Mouse (Mus musculus) CD8-positive naive resting alpha-beta T cell, adult 2 months (primary cell): ENCODE measurements around the gene Heatr4.
"Not testable (repeated sequence)": the region's sequence is repeated elsewhere in the genome, so short reads cannot be mapped to it uniquely, and the experiment has no call there.

Experiments used
- DNase-seq, 2 experiments: peaks; one replicate each; pipeline ENCODE4 v3.0.0; 2022; ENCODE audit warnings: low read depth in 2 of 2, low spot score in 2 of 2

Gene Heatr4

DNA sequence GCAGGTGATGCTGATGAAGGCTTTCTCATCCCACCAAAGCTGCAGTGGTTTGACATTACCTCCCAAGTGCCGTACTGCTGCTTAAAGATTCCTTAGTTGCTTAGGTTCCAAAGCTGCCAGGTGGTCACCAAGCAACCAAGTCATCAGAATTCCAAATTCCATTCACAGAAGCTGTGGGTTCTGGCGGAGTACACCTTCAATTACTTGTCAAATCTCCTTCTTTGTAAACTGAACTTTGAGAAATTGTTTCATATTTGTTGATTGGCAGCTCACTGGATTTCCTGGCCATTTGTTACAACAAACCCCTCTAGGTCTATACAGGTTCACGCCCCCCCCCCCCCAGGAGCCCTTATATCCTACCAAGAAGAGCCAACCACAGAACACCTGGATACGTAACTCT, at the start of gene Heatr4:
Gene Heatr4 (minus strand): TSS at position 101 of the 400 bp plus-strand sequence.
- DNase-seq: no peak

DNA sequence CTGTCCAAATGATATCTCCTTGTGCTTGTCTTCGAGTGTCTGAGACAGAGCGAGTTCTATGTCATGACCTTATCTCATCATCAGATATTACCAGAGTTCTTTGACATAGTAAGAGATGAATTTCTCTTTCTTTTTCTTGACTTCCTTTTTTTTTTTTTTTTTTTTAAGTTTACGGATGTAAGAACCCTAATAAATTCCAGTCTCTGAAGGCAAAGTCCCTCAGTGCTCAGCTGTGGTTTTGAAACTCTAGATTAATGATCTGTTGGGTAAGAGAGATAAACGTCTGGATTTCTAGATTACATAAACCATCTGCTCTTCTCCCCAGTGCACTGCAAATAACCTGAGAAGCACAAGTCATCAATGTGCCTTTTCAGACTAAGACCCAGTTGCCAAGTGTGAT, 49.5 kb upstream of the Heatr4 start:
- no peak for DNase-seq

DNA sequence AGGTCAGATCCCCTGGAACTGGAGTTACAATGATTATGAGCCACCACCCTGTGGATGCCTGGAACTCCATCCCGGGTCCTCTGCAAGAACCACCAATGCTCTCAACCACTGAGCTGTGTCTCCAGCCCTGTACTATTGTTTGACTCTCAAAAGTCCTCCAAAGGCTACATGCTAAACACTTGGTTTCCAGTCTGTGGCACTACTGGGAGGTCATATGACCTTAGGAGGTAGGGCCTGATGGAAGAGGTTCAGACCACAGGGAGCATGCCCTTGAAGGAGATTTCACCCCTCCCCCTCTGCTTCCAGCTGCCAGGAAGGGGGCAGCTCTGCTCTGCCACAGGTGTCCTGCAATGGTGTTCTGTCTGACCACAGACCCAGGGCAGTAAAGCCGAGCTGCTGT, 48.6 kb upstream of the Heatr4 start:
- not testable (repeated sequence) for DNase-seq

DNA sequence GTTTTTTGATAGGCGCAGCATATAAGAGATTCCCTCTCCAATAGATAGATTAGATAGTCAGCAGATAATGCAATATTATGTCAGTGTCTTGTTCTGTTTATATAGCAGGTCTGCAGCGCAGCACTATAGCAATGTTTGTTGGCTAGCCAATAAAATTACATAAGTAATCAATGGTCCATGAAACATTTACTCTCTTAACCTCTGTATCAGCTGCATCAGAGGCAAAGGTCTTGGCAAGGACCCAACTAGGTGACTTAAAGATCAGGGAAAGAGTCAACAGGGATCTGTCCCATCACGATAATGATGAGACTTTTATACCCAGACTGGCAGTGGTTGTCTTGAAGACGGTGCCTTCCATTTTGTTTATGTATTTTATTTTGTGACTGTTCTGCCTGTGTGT, 48.2 kb upstream of the Heatr4 start:
- no peak for DNase-seq

DNA sequence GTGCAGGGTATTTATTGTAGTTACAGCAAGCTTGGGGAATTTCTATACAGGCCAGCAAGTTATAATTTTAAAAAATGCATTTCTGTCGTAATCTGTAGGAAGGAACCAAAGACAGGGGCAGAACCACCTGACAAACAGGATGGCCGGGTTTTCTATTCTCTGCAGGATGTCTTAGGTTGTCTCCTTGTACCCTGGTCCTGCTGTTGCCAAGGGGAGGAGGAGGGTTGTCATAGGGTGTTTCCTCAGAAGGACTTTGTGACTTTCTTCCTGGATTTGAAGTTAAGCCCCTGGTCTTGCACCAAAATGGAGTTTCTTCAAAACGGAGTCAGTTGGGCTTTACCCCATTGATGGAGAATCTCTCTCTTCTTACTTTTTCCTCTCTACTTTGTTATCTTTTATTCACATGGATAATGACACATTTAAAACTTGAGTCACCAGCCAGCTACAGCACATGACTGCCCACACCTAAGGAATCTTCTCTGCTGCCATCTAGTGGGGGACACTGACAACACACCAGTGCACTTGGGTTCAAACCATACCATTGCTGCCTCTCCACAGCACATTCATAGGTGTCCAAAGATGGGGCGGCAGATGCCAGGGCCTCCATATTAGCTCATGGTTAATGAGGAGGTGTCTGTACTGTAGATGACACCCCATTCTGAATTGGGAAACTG, 46.1 kb upstream of the Heatr4 start:
- DNase-seq: peak; percentile 58 to 78

DNA sequence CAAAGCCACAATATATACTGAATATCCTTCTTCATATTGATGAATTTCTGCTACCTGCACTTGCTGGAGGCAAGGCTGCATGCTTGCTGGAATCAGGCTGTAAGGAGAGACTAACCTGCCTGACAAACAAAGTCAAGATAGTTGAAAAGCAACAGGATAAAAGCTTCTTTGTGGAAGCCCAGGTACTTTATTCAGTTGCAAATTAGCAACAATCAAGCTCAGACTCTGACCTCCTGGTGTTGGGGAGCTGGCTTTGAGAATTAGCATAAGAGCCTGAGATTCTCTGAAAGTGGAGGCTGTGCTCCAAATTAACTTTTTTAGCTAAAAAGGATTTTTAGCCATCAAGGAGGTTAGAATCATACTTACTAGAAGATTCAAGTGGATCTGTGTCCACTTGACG, 44.4 kb upstream of the Heatr4 start:
- DNase-seq: not testable (repeated sequence)

DNA sequence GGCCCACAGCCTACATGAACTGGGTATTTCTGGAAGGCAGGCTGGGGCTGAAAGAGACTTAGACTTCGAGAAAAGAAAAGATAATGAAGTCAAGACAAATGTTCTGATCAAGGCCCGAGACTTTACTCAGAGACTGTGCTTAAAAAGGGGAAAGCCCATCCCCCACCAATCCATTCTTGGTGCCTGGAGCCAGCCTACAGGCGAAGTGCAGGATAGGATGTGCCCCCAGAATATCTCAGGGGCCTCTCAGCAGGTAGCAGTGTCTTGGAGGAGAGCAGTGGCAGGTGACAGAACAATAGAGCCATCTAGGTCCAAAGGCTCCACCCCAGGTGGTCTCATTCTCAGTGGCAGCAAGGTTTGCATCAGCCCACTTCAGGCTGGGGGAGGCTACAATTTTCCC, 43.7 kb upstream of the Heatr4 start:
- not testable (repeated sequence) for DNase-seq

DNA sequence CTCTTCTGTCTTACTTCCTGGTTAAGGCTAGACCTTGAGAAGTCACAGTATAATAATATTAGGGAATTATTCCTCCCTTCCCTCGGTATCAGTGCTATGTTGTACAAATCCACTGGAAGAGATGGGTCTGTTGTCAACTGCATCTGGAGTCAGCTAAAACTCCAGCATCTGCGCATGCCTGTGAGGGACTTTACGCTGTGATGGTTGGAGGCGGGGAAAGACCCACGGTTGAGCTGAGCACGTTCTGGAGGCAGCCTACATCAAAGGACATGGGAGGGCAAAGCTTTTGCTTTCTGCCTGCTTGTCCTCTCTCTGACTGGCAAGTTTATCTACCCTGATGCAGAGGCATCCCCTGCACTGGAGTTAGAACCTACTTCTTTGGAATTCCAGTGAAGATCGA, 41.2 kb upstream of the Heatr4 start:
- DNase-seq: no peak

DNA sequence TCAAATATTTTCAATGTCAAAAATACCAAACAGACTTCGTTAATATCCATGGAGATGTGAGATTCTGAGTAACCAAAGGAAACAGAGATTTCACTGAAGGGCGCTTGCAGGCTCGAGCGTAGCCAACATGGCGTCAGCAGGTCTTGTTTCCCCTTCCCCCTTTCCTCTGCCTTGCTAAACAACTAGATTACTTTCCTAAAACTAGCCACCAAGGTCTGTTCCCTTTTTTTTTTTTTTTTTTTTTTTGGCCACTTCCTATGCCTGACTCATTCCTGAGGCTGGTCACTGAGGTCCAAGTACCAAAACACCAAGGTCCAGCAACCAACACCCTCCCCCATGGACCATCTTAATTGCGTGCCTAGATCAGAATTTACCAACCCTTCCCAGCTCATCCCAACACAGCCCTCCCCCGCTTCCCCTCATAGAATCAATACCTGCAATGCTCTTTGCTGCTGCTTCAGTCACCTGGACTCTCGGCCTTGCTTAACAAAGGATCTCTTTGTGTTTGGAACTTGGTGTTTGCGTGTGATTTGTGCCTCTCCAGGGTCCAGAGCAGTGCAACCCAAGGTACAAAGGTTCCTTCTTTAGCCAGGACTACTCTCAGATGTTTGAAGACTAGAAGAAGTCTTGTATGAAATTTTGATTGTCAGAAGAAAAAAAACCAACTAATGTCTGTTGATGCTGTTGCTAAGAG, 38.5 kb upstream of the Heatr4 start:
- DNase-seq: no peak

DNA sequence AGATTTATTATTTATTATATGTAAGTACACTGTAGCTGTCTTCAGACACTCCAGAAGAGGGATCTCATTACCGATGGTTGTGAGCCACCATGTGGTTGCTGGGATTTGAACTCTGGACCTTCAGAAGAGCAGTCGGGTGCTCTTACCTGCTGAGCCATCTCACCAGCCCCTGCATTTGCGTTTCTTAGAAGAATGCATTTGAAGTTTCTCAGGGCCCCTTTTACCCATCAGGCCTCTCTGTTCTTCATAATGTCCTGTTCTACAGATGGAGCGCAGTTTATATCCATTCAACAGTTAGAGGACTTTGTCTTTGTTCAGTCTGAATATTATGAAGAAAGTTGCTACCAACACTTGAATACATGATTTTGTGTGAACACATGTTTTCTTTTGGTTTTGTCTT, 37.6 kb upstream of the Heatr4 start:
- DNase-seq: not testable (repeated sequence)

DNA sequence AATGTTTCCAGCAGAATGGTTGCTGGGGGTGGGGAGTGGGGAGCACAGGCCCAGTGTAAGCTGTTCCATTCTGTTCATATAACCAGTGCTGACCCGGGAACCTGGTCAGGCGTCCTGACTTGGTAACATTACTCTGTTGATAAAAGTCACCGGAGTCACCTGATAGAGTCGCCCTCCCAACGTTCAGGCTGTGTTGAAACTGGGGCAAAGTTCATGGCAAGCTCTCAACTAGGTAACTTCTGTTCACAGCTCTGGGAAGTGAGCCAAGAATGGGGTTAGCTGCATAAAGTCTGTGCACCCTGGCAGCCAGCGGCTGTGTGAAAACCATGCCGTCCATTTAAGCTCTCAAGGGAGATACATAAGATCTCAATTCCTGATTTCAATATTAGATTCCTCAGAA, 35.9 kb upstream of the Heatr4 start:
- DNase-seq: not testable (repeated sequence)

DNA sequence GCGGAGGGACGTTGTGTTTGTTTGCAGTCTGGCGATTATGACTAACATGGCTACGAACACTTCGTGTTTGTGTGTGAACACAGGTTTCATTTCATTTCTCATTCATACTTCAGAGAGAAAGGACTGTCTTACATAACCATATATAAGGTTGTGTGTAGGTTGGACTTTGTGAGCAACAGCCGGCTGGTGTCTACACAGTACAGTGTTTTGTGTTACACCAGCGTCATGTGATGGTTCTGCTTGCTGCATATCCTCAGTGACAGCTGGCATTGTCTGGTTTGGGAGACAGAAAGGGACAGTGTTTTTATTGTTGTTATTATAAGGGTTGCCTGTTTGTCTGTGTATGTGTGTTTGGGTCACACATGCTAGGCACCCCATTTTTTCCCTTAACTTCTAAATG, 29.0 kb upstream of the Heatr4 start:
- DNase-seq: no peak

DNA sequence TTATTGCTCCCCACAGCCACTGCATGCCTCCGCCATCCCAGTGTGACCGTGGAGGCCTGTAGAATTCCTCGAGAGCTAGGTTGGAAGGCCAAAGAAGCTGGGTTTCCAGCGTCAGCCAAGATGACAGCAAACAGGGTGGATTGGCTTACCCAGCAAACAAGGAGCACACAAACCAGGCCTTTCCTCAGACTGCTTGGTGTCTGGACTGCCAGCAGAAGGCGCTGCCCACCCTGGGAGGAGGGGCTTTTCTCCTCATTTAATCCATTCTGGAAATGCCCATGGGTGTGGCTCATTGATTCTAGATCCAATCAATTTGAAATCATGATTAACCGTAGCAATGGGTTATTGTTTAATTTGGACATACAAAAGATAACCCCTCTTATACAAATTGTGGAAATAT, 28.5 kb upstream of the Heatr4 start:
- no peak for DNase-seq

DNA sequence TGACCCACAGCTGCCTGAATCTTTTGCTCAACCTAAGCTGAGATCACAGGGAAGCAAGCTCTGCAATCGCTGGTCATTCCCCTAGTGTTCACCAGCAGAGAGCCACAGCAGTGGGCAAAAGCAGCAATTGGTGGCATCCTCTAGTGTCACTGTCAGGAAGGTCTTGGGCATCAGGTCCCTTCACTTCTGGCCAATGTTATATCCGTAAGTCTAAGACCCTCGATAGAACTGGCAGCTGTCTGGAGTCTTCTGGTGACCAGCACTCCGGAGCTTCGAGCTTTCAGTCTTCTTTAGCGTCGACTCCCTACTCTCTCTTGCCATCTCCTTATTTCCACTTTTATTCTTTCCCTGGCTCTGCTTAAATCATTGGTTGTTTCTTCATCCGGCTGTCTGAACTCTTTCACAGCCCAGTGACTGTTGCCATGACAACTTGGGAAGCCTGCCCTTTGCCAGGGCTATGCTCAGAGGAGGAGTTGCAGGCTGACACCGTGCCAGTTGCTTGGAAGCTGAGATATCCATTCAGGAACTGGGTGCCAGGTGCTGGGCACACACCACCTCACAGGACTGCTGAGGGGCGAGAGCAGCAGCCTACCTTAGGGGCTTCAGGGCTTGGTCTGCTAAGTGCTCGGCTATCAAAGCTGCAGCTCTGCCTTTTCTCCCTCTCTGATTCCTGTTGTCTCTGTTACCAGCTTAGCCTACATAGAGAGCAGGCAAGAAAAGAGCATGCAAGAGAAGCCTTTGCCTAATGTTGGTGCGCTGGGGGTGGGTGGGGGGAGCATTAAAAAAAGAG, 26.8 kb upstream of the Heatr4 start:
- no peak for DNase-seq

DNA sequence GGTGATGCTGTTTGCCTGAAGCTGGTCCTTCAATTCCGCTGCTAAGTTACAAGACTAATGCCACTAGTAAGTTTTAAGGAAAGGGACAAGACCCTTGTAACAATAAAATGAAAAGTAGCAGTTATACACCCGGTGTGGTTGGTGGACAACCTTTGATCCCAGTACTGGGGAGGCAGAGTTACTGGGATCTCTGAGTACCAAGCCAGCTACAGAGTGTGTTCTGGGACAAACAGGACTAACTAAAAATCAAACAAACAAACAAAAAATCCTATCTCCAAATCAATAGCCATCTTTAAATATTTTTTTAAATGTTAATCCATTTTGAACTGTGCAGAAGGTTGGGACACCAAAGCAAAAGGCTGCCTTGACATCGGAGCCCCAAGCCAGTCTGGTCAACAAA, 25.5 kb upstream of the Heatr4 start:
- no peak for DNase-seq

DNA sequence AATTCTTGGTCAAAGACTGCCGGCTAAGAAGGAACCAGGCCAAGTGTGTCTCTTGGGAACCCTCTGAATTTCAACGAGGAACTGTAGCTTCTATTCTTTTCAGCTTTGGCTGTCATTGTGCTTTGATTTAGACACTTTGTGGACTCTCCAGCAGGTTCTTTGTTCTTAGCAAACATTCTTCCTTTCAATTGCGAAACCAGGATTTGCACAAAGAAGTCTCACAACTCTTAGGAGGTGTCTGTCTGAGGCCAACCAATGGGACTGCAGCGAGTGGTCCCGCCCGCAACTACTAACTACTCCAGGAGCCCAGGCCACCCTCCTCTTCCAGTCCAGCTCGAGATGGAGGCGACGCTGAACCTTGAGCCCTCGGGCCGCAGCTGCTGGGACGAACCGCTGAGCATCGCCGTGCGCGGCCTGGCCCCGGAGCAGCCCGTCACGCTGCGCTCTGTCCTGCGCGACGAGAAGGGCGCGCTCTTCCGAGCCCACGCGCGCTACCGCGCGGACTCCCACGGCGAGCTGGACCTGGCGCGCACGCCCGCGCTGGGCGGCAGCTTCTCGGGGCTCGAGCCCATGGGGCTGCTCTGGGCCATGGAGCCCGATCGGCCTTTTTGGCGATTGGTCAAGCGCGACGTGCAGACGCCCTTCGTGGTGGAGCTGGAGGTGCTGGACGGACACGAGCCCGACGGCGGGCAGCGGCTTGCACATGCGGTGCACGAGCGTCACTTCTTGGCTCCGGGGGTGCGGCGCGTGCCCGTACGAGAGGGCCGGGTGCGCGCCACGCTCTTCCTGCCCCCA, 24.7 kb upstream of the Heatr4 start, which contains the start of gene Acot1:
Gene Acot1 (plus strand): TSS at position 320 of the 795 bp plus-strand sequence.
- not testable (repeated sequence) for DNase-seq

DNA sequence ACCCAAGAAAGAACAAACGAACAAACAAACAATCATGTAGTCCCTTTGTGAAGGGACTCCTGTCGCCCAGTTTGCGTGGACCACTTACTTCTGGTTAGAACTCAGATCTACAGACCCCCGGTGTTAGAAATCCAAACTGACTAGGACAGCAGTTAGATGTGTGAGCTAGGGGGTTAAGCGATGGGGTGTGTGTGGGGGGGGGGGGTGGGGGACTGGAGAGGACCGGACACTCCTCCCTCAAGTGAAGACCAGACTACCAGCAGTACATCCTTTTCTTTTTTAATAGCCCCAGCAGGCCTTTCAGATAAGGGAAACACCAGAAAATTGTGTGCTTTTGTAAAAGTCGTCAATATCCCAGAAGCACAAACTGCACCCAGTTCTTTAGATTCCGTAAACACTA, 24.1 kb upstream of the Heatr4 start:
- no peak for DNase-seq

DNA sequence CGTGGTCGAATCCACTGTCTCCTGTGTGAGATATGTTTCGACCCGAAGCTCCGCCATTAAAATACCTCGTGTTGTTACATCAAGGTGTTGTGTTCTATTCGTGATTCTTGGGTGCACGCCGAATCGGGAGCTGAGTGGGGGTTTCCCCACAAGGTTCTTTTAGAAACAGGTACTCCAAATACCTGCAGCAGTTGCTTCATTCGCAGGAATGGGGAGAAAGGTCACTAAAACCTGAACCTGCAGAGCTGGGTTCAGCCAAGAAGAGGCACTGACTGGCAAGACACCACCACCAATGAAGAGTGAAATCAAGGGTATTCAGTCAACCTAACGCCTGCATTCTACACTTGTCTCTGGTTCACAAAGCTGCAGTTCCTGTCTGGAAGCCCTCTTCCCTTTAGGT, 23.6 kb upstream of the Heatr4 start:
- no peak for DNase-seq

DNA sequence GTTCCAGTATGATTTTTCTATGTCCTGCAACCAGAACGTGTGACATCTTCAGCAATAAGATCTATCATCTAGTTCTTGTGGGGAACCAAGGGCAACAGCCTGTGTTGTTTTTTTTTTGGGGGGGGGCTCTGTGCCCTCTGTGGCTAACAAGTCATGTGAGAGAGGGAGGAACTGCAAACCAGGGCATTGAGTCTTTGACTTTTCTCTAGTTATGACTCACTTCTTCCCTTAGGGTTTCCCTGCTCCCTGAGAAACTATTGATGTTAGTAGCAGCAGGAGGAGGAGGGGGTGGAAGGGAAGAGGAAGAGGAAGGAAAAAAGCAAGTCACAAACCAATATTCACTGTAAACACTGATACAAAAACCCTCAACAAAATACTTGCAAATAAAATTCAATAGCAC, 19.2 kb upstream of the Heatr4 start:
- DNase-seq: no peak

DNA sequence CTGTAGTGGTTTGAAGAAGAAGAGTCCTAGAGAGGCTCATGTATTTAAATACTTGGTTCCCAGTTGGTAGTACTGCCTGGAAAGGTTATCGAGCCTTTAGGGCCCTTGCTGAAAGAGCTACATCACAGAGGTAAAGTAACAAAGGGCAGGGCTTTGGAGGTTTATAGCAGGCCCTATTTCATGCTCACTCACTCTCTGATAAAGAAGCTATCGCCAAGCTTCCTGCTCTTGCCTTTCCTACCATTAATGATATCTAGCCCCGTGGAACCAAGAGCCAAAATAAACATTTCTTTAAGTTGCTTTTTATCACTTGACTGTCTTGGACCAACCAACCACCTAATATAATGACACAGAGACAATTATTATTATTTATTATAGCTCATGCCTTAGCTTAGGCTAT, 15.8 kb upstream of the Heatr4 start:
- no peak for DNase-seq

DNA sequence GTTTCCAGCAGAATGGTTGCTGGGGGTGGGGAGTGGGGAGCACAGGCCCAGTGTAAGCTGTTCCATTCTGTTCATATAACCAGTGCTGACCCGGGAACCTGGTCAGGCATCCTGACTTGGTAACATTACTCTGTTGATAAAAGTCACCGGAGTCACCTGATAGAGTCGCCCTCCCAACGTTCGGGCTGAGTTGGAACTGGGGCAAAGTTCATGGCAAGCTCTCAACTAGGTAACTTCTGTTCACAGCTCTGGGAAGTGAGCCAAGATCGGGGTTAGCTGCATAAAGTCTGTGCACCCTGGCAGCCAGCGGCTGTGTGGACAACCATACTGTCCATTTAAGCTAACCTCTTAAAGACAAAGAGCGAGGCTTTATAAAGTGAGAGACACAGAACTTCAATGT, 14.6 kb upstream of the Heatr4 start:
- DNase-seq: not testable (repeated sequence)
